Mouse (Mus musculus) spleen, embryonic (tissue): ENCODE measurements around the gene Acad12.
"Not testable (repeated sequence)": the region's sequence is repeated elsewhere in the genome, so short reads cannot be mapped to it uniquely, and the experiment has no call there.

Source experiments
- CTCF ChIA-PET: fragments of 350-600 bp; sonication (Branson Sonifier 250); formaldehyde crosslinking; loops from one replicate; lab custom pipeline; 2022; lab: Charles Lee

The Acad12 gene

GRCm38 (mm10) chr5:121614921-121615320 is 3.8 kb downstream of the Acad12 start:
- CTCF ChIA-PET, result not testable (repeated sequence)

- CTCF ChIA-PET, result no interaction called here
Measured at GRCm38 (mm10) chr5:121612036-121612435, 6.7 kb downstream of the Acad12 start.

- CTCF ChIA-PET, result not testable (repeated sequence)
Measured at GRCm38 (mm10) chr5:121609556-121610135, 9.1 kb downstream of the Acad12 start.

- CTCF ChIA-PET, result interaction anchor here (0.8 to 0.9 kb wide), 2 partner anchors 42 to 59 kb away, joined by 3 to 5 read pairs; no protein-coding TSS in a partner anchor
Measured at GRCm38 (mm10) chr5:121606151-121606550, 12.6 kb downstream of the Acad12 start.

- CTCF ChIA-PET, result interaction anchor here (0.6 kb wide), 1 partner anchor 501 kb away, joined by 3 read pairs; no protein-coding TSS in a partner anchor
Measured at GRCm38 (mm10) chr5:121603815-121604214, 14.9 kb downstream of the Acad12 start.

GRCm38 (mm10) chr5:121601547-121602299 is 17.0 kb downstream of the Acad12 start:
- CTCF ChIA-PET, result interaction anchor here (1.3 kb wide), 1 partner anchor 30 kb away, joined by 4 read pairs; no protein-coding TSS in a partner anchor

GRCm38 (mm10) chr5:121598871-121599610 is 19.7 kb downstream of the Acad12 start:
- CTCF ChIA-PET, result no interaction called here

- CTCF ChIA-PET, result no interaction called here
Measured at GRCm38 (mm10) chr5:121597991-121598537, 20.7 kb downstream of the Acad12 start.

GRCm38 (mm10) chr5:121597332-121597731 is 21.4 kb downstream of the Acad12 start:
- CTCF ChIA-PET, result no interaction called here

GRCm38 (mm10) chr5:121596226-121596625 is 22.5 kb downstream of the Acad12 start:
- CTCF ChIA-PET, result interaction anchor here (0.6 kb wide), 1 partner anchor 9 kb away, joined by 6 read pairs; no protein-coding TSS in a partner anchor

GRCm38 (mm10) chr5:121595758-121596157 is 23.0 kb downstream of the Acad12 start:
- CTCF ChIA-PET, result interaction anchor here (0.6 to 0.7 kb wide), 2 partner anchors 9 to 33 kb away, joined by 5 to 6 read pairs; no protein-coding TSS in a partner anchor

- CTCF ChIA-PET, result no interaction called here
Measured at GRCm38 (mm10) chr5:121594714-121595313, 23.9 kb downstream of the Acad12 start.

- CTCF ChIA-PET, result interaction anchor here (0.8 kb wide), 1 partner anchor 9 kb away, joined by 3 read pairs; no protein-coding TSS in a partner anchor
Measured at GRCm38 (mm10) chr5:121593451-121594401, 25.0 kb downstream of the Acad12 start, which contains the start of gene Aldh2. Gene Aldh2 (minus strand): TSS chr5:121593824.

- CTCF ChIA-PET, result no interaction called here
Measured at GRCm38 (mm10) chr5:121592816-121593407, 25.8 kb downstream of the Acad12 start.

GRCm38 (mm10) chr5:121592064-121592815 is 26.5 kb downstream of the Acad12 start:
- CTCF ChIA-PET, result no interaction called here

- CTCF ChIA-PET, result no interaction called here
Measured at GRCm38 (mm10) chr5:121591417-121592063, 27.2 kb downstream of the Acad12 start.

- CTCF ChIA-PET, result no interaction called here
Measured at GRCm38 (mm10) chr5:121589928-121590327, 28.8 kb downstream of the Acad12 start.

GRCm38 (mm10) chr5:121586400-121587039 is 32.2 kb downstream of the Acad12 start:
- CTCF ChIA-PET, result no interaction called here
